Mouse (Mus musculus) brain, embryonic 14.5 days (tissue): ENCODE results near the gene Pi4k2b.

Experiments used
- CTCF ChIP-seq: fragments of 200-500 bp; IDR thresholded peaks from 2 replicates; pipeline ENCODE4 v1.5.1; 2012; ENCODE audit warnings: inconsistent platforms, mild to moderate bottlenecking, moderate library complexity, borderline replicate concordance; ENCODE audit not compliant: insufficient read depth, insufficient read length; ENCODE audit errors: extremely low read depth
- POLR2A ChIP-seq: fragments of 200-500 bp; IDR thresholded peaks from 2 replicates; pipeline ENCODE4 v1.6.1; 2012; ENCODE audit warnings: mild to moderate bottlenecking, inconsistent platforms, borderline replicate concordance; ENCODE audit not compliant: poor library complexity, insufficient read depth, insufficient read length, severe bottlenecking; ENCODE audit errors: extremely low read depth

DNA sequence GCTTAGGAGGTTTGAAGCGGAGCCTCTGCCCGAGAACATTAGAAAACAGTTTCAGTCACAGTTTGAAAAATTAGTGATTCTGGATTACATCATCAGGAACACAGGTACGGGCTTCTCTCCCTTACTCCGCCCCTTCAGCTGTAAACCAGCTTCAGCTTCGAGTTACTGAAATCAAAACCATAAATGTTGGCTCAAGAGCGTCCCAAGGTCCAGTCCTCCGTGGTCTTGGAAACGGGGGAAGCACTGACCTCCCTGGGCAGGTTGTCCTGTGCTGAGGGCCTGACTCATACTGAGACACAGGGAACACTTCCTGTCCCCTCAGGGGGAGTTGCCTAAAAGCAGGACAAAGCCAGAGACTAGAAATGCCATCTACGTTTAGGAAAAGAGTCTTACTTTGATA lies 11.8 kb downstream of the Pi4k2b start:
- TF ChIP-seq POLR2A (no peak), CTCF (no peak)
